Mouse (Mus musculus) heart, postnatal 0 days (tissue): ENCODE measurements around the gene Lzts2.

Source experiments
- CTCF ChIP-seq: IDR thresholded peaks from 2 replicates; pipeline ENCODE4 v1.5.1; 2016; ENCODE audit warnings: antibody characterized with exemption, control low read depth, low read depth
- EP300 ChIP-seq: IDR thresholded peaks from 2 replicates; pipeline ENCODE4 v1.6.1; 2016; ENCODE audit warnings: antibody characterized with exemption, low read depth

DNA sequence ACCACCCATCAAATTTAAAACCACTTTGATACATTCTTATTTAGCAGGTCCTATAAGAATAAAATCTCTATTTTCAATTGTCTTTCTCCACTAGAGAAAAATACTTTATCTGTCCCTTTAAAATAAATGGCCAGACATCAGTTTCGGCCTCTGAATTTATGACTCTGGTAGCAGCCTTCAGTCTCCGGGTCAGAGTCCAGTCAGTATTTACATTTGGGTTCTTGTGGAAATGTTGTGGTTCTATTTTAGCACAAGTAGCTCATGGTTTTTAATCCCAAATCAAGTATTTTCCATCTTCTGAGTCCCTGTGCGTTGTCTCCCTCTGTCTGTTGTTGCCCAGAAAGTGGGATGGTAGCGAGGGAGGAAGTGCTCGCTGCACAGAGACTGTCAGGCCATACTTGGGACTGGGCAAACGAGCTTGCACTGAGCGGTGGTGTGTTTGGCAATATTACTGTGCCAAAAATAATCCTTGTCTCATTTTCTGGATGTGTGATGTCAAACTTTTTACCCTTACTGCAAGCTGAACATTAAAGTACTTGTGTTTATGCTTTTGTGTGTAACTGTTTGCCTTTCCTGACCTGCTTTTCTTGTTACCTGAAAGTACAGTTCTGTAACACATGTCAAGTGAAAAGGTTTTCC, 31.6 kb upstream of the Lzts2 start:
- TF ChIP-seq CTCF = no peak
- TF ChIP-seq EP300 = no peak
